Mouse (Mus musculus): ENCODE results near the gene Kmt2e. TPM values are rescaled to one million over a fixed set of nuclear protein-coding genes. Genes with fewer than 3 reads are reported as not detected.

The Kmt2e gene
- polyA plus RNA-seq, 1 experiment from 2014 or later = 51.9 TPM

DNA sequence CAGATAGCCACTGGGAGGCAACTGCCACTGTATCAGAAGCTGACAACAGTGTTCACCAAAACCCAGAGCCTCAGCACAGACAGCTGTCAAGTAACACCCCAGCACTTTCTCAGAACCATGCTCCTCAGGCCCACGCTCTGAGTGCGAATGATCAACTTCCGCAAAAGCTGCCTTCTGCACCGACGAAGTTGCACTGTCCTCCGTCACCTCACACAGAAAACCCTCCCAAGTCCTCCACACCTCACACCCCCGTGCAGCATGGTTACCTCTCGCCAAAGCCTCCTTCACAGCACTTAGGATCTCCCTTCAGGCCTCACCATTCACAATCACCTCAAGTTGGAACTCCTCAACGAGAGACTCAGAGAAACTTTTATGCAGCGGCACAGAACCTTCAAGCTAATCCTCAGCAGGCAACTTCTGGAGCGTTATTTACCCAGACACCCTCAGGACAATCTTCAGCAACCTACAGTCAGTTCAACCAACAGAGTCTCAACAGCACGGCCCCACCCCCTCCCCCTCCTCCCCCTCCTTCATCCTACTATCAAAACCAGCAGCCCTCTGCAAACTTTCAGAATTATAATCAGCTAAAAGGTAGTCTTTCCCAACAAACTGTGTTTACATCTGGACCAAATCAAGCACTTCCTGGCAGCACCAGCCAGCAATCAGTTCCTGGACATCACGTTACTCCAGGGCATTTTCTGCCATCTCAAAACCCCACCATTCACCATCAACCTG, 67.5 kb downstream of the Kmt2e start:
- Histone ChIP-seq H3K9ac (ENCODE audit: low read length) (no peak overlapping the region), H3K27ac (replicated peaks) (no peak overlapping the region), H3K4me2 (replicated peaks; ENCODE audit: low read depth) (no peak overlapping the region), H3K9me3 (ENCODE audit: control insufficient read depth, low read length) (no peaks in the 10 kb centered on the region), H3K27me3 (ENCODE audit: control insufficient read depth, insufficient read depth, low read length) (no peaks in the 10 kb centered on the region), H3K36me3 (ENCODE audit: control insufficient read depth, insufficient read depth, low read length) (peaks cover 37% of the 10 kb centered on the region), H3K4me3 (ENCODE audit: low read depth, low read length) (no peak overlapping the region), H3K4me1 (replicated peaks; ENCODE audit: control insufficient read depth, insufficient read depth) (no peaks in the 10 kb centered on the region)
- DNase-seq (ENCODE audit: low spot score) (no peak), ATAC-seq (ENCODE audit: low FRiP score, low TSS enrichment) (no peak)
- whole genome bisulfite sequencing = 71% methylated on average over 13 of the region's 13 CpGs
- TF ChIP-seq EP300 (optimal IDR thresholded peaks at IDR 0.05) (no peak), CTCF (IDR thresholded peaks at IDR 0.05; ENCODE audit: low read depth) (no peak)

- Histone ChIP-seq H3K4me3 (ENCODE audit: low read depth, low read length) (no peak overlapping the region), H3K27me3 (ENCODE audit: control insufficient read depth, insufficient read depth, low read length) (no peaks in the 10 kb centered on the region), H3K4me1 (replicated peaks; ENCODE audit: control insufficient read depth, insufficient read depth) (no peaks in the 10 kb centered on the region), H3K4me2 (replicated peaks; ENCODE audit: low read depth) (no peak overlapping the region), H3K27ac (replicated peaks) (no peak overlapping the region), H3K36me3 (ENCODE audit: control insufficient read depth, insufficient read depth, low read length) (peaks cover 35% of the 10 kb centered on the region), H3K9ac (ENCODE audit: low read length) (no peak overlapping the region), H3K9me3 (ENCODE audit: control insufficient read depth, low read length) (no peaks in the 10 kb centered on the region)
- 74% methylated on average over 11 of the region's 13 CpGs for WGBS
- DNase-seq (ENCODE audit: low spot score) (no peak), ATAC-seq (ENCODE audit: low FRiP score, low TSS enrichment) (peak; percentile 27; the same call in 1 of the 2 replicates)
- TF ChIP-seq CTCF (IDR thresholded peaks at IDR 0.05; ENCODE audit: low read depth) = no peak
- TF ChIP-seq EP300 (optimal IDR thresholded peaks at IDR 0.05) = no peak
Observed at GRCm38 (mm10) chr5:23502317-23502937, 68.2 kb downstream of the Kmt2e start.

GRCm38 (mm10) chr5:23505578-23505977, 71.3 kb downstream of the Kmt2e start:
- Histone ChIP-seq H3K27me3 (ENCODE audit: control insufficient read depth, insufficient read depth, low read length) (no peaks in the 10 kb centered on the region), H3K4me1 (replicated peaks; ENCODE audit: control insufficient read depth, insufficient read depth) (no peaks in the 10 kb centered on the region), H3K4me2 (replicated peaks; ENCODE audit: low read depth) (no peak overlapping the region), H3K27ac (replicated peaks) (no peak overlapping the region), H3K9me3 (ENCODE audit: control insufficient read depth, low read length) (no peaks in the 10 kb centered on the region), H3K36me3 (ENCODE audit: control insufficient read depth, insufficient read depth, low read length) (peaks cover 14% of the 10 kb centered on the region; the same call in 1 of the 2 replicates), H3K9ac (ENCODE audit: low read length) (no peak overlapping the region), H3K4me3 (ENCODE audit: low read depth, low read length) (no peak overlapping the region)
- ATAC-seq (ENCODE audit: low FRiP score, low TSS enrichment) = peak; percentile 59
- TF ChIP-seq CTCF (IDR thresholded peaks at IDR 0.05; ENCODE audit: low read depth) (no peak), EP300 (optimal IDR thresholded peaks at IDR 0.05) (no peak)
- WGBS = 46% methylated on average over 3 of the region's 3 CpGs
- DNase-seq (ENCODE audit: low spot score) = no peak

GRCm38 (mm10) chr5:23507210-23507609, 73.0 kb downstream of the Kmt2e start:
- no peak overlapping the region for H3K4me3 ChIP-seq (ENCODE audit: low read depth, low read length)
- TF ChIP-seq CTCF (IDR thresholded peaks at IDR 0.05; ENCODE audit: low read depth) = no peak
- no peak for TF ChIP-seq EP300 (optimal IDR thresholded peaks at IDR 0.05)
- H3K36me3 ChIP-seq (ENCODE audit: control insufficient read depth, insufficient read depth, low read length) = 0 out of 2 replicates have a peak, but pooled peaks cover under 1% of the 10 kb centered on the region
- DNase-seq (ENCODE audit: low spot score) (no peak), ATAC-seq (ENCODE audit: low FRiP score, low TSS enrichment) (no peak)
- H3K4me1 ChIP-seq (replicated peaks; ENCODE audit: control insufficient read depth, insufficient read depth) = no peaks in the 10 kb centered on the region
- 79% methylated on average over 4 of the region's 4 CpGs for WGBS
- no peak overlapping the region for H3K27ac ChIP-seq (replicated peaks)
- no peak overlapping the region for H3K4me2 ChIP-seq (replicated peaks; ENCODE audit: low read depth)
- H3K9me3 ChIP-seq (ENCODE audit: control insufficient read depth, low read length) = no peaks in the 10 kb centered on the region
- H3K9ac ChIP-seq (ENCODE audit: low read length) = no peak overlapping the region
- H3K27me3 ChIP-seq (ENCODE audit: control insufficient read depth, insufficient read depth, low read length) = no peaks in the 10 kb centered on the region

DNA sequence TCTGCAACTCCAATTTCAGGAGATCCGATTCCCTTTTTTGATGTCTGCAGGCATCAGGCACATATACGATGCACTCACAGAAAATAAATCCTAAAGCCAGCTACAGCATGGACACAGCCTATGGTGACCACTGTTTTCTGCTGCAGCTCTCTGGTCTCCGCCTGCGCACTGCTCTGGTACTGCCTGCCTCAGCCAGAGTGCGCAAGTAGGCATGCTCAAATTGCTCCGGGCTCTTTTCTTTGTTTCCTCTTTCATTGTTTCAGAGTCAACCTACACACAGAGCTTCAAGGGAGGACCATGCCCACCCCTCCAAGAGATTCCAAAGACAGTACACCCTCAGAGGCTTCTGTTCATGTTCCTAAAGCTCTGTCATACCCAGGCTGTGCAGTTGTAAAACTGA, 74.4 kb downstream of the Kmt2e start:
- Histone ChIP-seq H3K4me2 (replicated peaks; ENCODE audit: low read depth) (no peak overlapping the region), H3K9me3 (ENCODE audit: control insufficient read depth, low read length) (no peaks in the 10 kb centered on the region), H3K27ac (replicated peaks) (no peak overlapping the region), H3K9ac (ENCODE audit: low read length) (no peak overlapping the region), H3K36me3 (ENCODE audit: control insufficient read depth, insufficient read depth, low read length) (no peaks in the 10 kb centered on the region), H3K27me3 (ENCODE audit: control insufficient read depth, insufficient read depth, low read length) (no peaks in the 10 kb centered on the region), H3K4me1 (replicated peaks; ENCODE audit: control insufficient read depth, insufficient read depth) (no peaks in the 10 kb centered on the region), H3K4me3 (ENCODE audit: low read depth, low read length) (no peak overlapping the region)
- TF ChIP-seq CTCF (IDR thresholded peaks at IDR 0.05; ENCODE audit: low read depth) (no peak), EP300 (optimal IDR thresholded peaks at IDR 0.05) (no peak)
- 91% methylated on average over 6 of the region's 6 CpGs for WGBS
- ATAC-seq (ENCODE audit: low FRiP score, low TSS enrichment) (no peak), DNase-seq (ENCODE audit: low spot score) (no peak)

GRCm38 (mm10) chr5:23511456-23511855, 77.2 kb downstream of the Kmt2e start:
- H3K4me3 ChIP-seq (ENCODE audit: low read depth, low read length) = no peak overlapping the region
- no peak for ATAC-seq (ENCODE audit: low FRiP score, low TSS enrichment)
- no peak overlapping the region for H3K27ac ChIP-seq (replicated peaks)
- no peaks in the 10 kb centered on the region for H3K4me1 ChIP-seq (replicated peaks; ENCODE audit: control insufficient read depth, insufficient read depth)
- H3K4me2 ChIP-seq (replicated peaks; ENCODE audit: low read depth) = no peak overlapping the region
- TF ChIP-seq CTCF (IDR thresholded peaks at IDR 0.05; ENCODE audit: low read depth) (no peak), EP300 (optimal IDR thresholded peaks at IDR 0.05) (no peak)
- peaks cover 4% of the 10 kb centered on the region; the same call in 1 of the 2 replicates for H3K36me3 ChIP-seq (ENCODE audit: control insufficient read depth, insufficient read depth, low read length)
- H3K9ac ChIP-seq (ENCODE audit: low read length) = no peak overlapping the region
- H3K9me3 ChIP-seq (ENCODE audit: control insufficient read depth, low read length) = no peaks in the 10 kb centered on the region
- WGBS = 95% methylated on average over 5 of the region's 5 CpGs
- peak; percentile 11 for DNase-seq (ENCODE audit: low spot score)
- no peaks in the 10 kb centered on the region for H3K27me3 ChIP-seq (ENCODE audit: control insufficient read depth, insufficient read depth, low read length)
